Mouse (Mus musculus) neural tube, embryonic 11.5 days (tissue): Measurements from ENCODE around the gene Mrvi1. TPM values are rescaled to one million over a fixed set of nuclear protein-coding genes. Genes with fewer than 3 reads are reported as not detected.
"Not testable (repeated sequence)": the region's sequence is repeated elsewhere in the genome, so short reads cannot be mapped to it uniquely, and the experiment has no call there.

Experiments
- ATAC-seq: fragments of 200-750 bp; cut with Nextera tagmentation; 2 replicates; pipeline ENCODE4 v1.8.0; 2017; ENCODE audit warnings: moderate number of reproducible peaks, mild to moderate bottlenecking, moderate TSS enrichment, moderate library complexity; ENCODE audit not compliant: insufficient read depth, low FRiP score, low TSS enrichment
- DNase-seq: peaks from one replicate; pipeline ENCODE4 v3.0.0-alpha.2; 2015; ENCODE audit warnings: low spot score
- H3K27ac ChIP-seq: fragments of 300-500 bp; sonication (generic); 2 replicates; pipeline ENCODE4 v1.5.1; 2014; ENCODE audit warnings: low read depth, mild to moderate bottlenecking, low read length
- H3K27me3 ChIP-seq: fragments of 300-500 bp; sonication (generic); 2 replicates; pipeline ENCODE4 v1.6.1; 2014; ENCODE audit warnings: mild to moderate bottlenecking, low read length, mixed read lengths; ENCODE audit not compliant: control insufficient read depth, insufficient read depth
- H3K36me3 ChIP-seq: fragments of 300-500 bp; sonication (generic); 2 replicates; pipeline ENCODE4 v1.6.1; 2014; ENCODE audit warnings: mild to moderate bottlenecking, low read length, moderate library complexity, mixed read lengths; ENCODE audit not compliant: control insufficient read depth, insufficient read depth
- H3K4me1 ChIP-seq: fragments of 300-500 bp; sonication (generic); 2 replicates; pipeline ENCODE4 v1.6.1; 2014; ENCODE audit warnings: low read length, mixed read lengths; ENCODE audit not compliant: control insufficient read depth, insufficient read depth
- H3K4me2 ChIP-seq: fragments of 300-500 bp; sonication (generic); 2 replicates; pipeline ENCODE4 v1.6.1; 2014; ENCODE audit warnings: low read depth, mild to moderate bottlenecking, moderate library complexity
- H3K4me3 ChIP-seq: fragments of 300-500 bp; sonication (generic); 2 replicates; pipeline ENCODE4 v1.5.1; 2014; ENCODE audit warnings: low read depth, low read length
- H3K9ac ChIP-seq: fragments of 300-500 bp; sonication (generic); 2 replicates; pipeline ENCODE4 v1.6.1; 2014; ENCODE audit warnings: mild to moderate bottlenecking, low read length
- H3K9me3 ChIP-seq: fragments of 300-500 bp; sonication (generic); 2 replicates; pipeline ENCODE4 v1.6.1; 2016; ENCODE audit warnings: low read length; ENCODE audit not compliant: control insufficient read depth
- WGBS: fragments of 180-500 bp; shearing (Covaris S2); extraction: QIAGEN DNeasy Blood & Tissue Kit; methylation state at CpG from one replicate; pipeline ENCODE4 v1.1.7; 2014; 5-methylcytosine and 5-hydroxymethylcytosine counted together
- polyA plus RNA-seq: library from polyadenylated mRNA; unstranded; fragments of >200 nt; fragmentation: Nextera tagmentation; extraction: Ambion mirVana; gene quantifications from 2 replicates; pipeline ENCODE4 v1.2.1, GENCODE M21; 2014

Gene Mrvi1
- polyA plus RNA-seq, 1 experiment from 2014 or later = 2.8 TPM

DNA sequence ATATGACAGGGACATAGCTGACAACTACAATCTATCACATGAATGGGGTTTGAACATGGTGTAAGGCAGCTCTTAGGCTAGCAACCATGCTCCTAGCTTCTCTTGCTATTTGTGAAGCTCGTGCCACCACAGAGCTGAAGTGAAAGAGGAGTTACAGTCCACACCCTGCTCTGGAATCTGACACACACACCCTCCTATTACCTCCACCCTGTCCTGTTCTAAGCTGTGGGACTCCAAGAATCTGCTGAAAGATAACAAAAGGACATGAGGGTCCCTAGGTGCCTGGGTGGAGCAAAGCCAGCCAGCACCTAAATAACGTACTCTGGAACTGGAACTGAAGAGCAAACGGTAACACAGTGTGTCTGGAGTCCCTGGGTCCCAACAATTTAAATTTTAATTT is 67.7 kb downstream of the Mrvi1 start:
- Histone ChIP-seq H3K27me3 (no peaks in the 10 kb centered on the region), H3K9ac (no peak overlapping the region), H3K4me1 (no peaks in the 10 kb centered on the region), H3K27ac (no peak overlapping the region), H3K4me2 (no peak overlapping the region), H3K36me3 (no peaks in the 10 kb centered on the region), H3K4me3 (no peak overlapping the region), H3K9me3 (no peaks in the 10 kb centered on the region)
- ATAC-seq = no peak
- DNase-seq = no peak
- 85% methylated on average over 3 of the region's 3 CpGs for WGBS

GRCm38 (mm10) chr7:110913754-110914153 is 68.5 kb downstream of the Mrvi1 start:
- Histone ChIP-seq H3K4me1 (no peaks in the 10 kb centered on the region), H3K36me3 (no peaks in the 10 kb centered on the region), H3K4me2 (no peak overlapping the region), H3K27me3 (no peaks in the 10 kb centered on the region), H3K9ac (no peak overlapping the region), H3K27ac (no peak overlapping the region), H3K9me3 (no peaks in the 10 kb centered on the region), H3K4me3 (no peak overlapping the region)
- 94% methylated on average over 4 of the region's 4 CpGs for WGBS
- ATAC-seq (no peak), DNase-seq (no peak)

DNA sequence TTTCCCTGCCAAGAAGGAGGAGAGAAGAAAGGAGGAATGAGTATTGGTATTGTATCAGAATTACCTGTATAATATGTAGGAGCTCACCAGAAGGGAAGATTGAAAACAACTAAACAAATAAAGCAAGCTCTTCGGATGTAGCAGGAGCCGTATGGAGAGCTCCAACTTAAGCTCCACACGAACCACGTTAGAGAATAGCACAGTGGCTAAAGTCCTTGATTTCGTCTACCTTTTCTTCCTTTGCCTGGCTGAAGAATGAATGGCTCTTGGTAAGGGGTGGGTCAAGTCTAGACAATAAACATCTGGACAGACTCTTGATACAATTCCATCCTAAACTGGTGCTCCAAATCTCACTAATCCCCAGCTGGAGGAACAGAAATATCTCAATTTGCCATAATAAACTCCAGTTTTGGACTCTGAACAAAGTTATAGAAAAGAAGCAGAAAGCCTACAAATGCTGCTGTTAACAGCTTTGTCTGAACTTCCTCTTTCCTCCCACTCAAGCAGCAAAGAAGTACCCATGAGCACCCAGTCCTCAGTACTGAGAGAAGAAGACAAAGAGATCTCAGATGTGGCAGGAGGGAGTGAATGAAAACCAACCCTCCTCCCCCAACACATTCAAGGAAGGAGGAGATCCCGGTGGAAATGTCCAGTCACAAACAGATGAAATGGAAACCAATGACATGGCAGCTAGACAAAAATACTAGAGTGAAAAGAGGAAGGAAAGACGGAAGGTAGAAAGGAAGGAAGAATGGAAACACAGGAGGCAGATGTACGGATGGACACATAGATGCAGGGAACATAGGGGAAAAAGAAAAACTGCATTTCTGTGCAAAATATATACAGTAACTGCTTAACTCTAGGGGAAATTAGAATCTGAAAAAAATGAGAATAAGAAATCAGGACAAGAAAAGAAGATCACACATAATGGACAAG is 73.8 kb downstream of the Mrvi1 start:
- DNase-seq (no peak), ATAC-seq (no peak)
- 77% methylated on average over 8 of the region's 8 CpGs for WGBS
- H3K4me2 ChIP-seq = no peak overlapping the region
- no peaks in the 10 kb centered on the region for H3K4me1 ChIP-seq
- no peaks in the 10 kb centered on the region for H3K27me3 ChIP-seq
- no peak overlapping the region for H3K27ac ChIP-seq
- H3K4me3 ChIP-seq = no peak overlapping the region
- H3K9me3 ChIP-seq = no peaks in the 10 kb centered on the region
- no peak overlapping the region for H3K9ac ChIP-seq
- H3K36me3 ChIP-seq = no peaks in the 10 kb centered on the region

DNA sequence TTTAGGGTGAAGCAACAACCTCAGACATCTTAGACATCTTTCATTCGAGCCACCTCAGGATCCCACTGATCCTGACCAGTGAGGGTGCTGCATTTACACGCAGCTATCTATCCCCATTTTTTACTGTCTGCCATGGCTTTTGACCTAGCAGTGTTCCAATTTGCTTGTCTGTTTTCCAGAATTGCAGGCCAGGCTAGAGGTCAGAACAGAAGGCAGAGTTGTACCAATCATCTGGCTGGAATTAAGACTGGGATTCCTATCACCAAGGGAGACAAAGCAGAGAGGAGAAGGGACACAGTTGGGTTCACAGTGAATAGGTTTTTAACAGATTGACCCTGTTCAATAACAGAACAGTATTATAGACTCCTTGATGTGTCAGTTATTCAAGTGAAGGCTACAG is 75.7 kb downstream of the Mrvi1 start:
- Histone ChIP-seq H3K4me2 (no peak overlapping the region), H3K9me3 (no peaks in the 10 kb centered on the region), H3K27ac (no peak overlapping the region), H3K36me3 (no peaks in the 10 kb centered on the region), H3K9ac (no peak overlapping the region), H3K4me1 (no peaks in the 10 kb centered on the region), H3K4me3 (no peak overlapping the region), H3K27me3 (no peaks in the 10 kb centered on the region)
- DNase-seq (no peak), ATAC-seq (no peak)
- WGBS = 82% methylated on average over 2 of the region's 2 CpGs

- Histone ChIP-seq H3K36me3 (no peaks in the 10 kb centered on the region), H3K4me2 (no peak overlapping the region), H3K4me1 (no peaks in the 10 kb centered on the region), H3K9ac (no peak overlapping the region), H3K4me3 (no peak overlapping the region), H3K9me3 (no peaks in the 10 kb centered on the region), H3K27ac (no peak overlapping the region), H3K27me3 (no peaks in the 10 kb centered on the region)
- WGBS = 78% methylated on average over 7 of the region's 7 CpGs
- ATAC-seq (no peak), DNase-seq (no peak)
These were observed 79.0 kb downstream of the Mrvi1 start for GRCm38 (mm10) chr7:110903226-110903625.

DNA sequence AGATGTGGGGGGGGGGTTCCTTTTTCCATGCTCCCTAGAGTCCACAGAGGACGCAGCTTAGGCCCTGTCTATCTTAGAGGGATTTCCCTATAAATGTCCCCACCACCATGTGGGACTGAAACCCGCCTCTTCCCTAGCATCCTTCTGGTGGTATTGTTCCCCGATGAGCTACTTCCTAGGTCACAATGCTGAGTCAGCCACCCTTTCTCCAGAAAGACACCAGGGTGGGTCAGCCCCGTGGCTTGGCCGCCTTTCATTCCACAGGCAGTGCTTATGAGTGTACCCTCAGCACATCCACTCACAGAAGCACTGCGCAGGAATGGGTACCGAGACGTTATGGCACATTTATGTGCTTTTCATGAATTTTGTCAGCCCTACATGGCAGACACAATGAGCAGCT is 85.1 kb downstream of the Mrvi1 start:
- Histone ChIP-seq H3K27ac (no peak overlapping the region), H3K9ac (no peak overlapping the region), H3K4me2 (no peak overlapping the region), H3K4me1 (no peaks in the 10 kb centered on the region), H3K36me3 (no peaks in the 10 kb centered on the region), H3K4me3 (no peak overlapping the region), H3K27me3 (no peaks in the 10 kb centered on the region), H3K9me3 (no peaks in the 10 kb centered on the region)
- ATAC-seq (no peak), DNase-seq (no peak)
- WGBS = 89% methylated on average over 8 of the region's 8 CpGs

GRCm38 (mm10) chr7:110896453-110896852 is 85.8 kb downstream of the Mrvi1 start:
- no peaks in the 10 kb centered on the region for H3K4me1 ChIP-seq
- no peak overlapping the region for H3K4me2 ChIP-seq
- H3K36me3 ChIP-seq = no peaks in the 10 kb centered on the region
- DNase-seq (no peak), ATAC-seq (no peak)
- 91% methylated on average over 7 of the region's 7 CpGs for WGBS
- H3K9ac ChIP-seq = no peak overlapping the region
- H3K27me3 ChIP-seq = no peaks in the 10 kb centered on the region
- no peaks in the 10 kb centered on the region for H3K9me3 ChIP-seq
- H3K4me3 ChIP-seq = no peak overlapping the region
- H3K27ac ChIP-seq = no peak overlapping the region

GRCm38 (mm10) chr7:110895772-110896171 is 86.5 kb downstream of the Mrvi1 start:
- H3K27me3 ChIP-seq, H3K4me3 ChIP-seq, H3K27ac ChIP-seq, ATAC-seq, H3K9ac ChIP-seq, DNase-seq, H3K36me3 ChIP-seq, H3K4me1 ChIP-seq, H3K9me3 ChIP-seq, H3K4me2 ChIP-seq: not testable (repeated sequence)
- 83% methylated on average over 10 of the region's 10 CpGs for WGBS

DNA sequence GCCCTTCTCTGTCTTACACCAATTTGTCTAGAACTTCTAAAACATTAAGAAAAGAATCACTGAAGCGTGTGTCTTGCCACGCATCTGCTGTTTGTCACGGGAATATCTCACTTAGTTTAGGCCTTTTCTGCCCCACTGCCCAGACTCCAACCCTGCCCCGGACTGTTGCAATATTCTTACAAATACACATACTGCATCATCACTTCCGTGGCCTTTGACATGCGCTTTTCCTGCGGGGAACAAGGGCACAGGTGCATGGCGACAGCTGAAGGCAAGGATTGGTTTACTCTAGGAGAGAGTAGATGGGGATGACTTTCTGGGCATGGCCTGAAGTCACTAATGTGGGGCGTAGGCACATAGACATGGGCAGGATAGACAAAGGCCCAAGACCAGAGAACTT is 87.6 kb downstream of the Mrvi1 start:
- Histone ChIP-seq H3K9ac (no peak overlapping the region), H3K4me2 (no peak overlapping the region), H3K4me1 (no peaks in the 10 kb centered on the region), H3K9me3 (no peaks in the 10 kb centered on the region), H3K27me3 (no peaks in the 10 kb centered on the region), H3K4me3 (no peak overlapping the region), H3K27ac (no peak overlapping the region), H3K36me3 (no peaks in the 10 kb centered on the region)
- no peak for ATAC-seq
- no peak for DNase-seq
- WGBS = 88% methylated on average over 9 of the region's 9 CpGs
